Mouse (Mus musculus) stomach, postnatal 0 days (tissue): Measurements from ENCODE around the gene Gucd1. TPM values are rescaled to one million over a fixed set of nuclear protein-coding genes. Genes with fewer than 3 reads are reported as not detected.
"Not testable (repeated sequence)": the region's sequence is repeated elsewhere in the genome, so short reads cannot be mapped to it uniquely, and the experiment has no call there.

Experiments
- ATAC-seq: fragments of 200-750 bp; cut with Nextera tagmentation; 2 replicates; pipeline ENCODE4 v1.8.0; 2017; ENCODE audit not compliant: low FRiP score, low TSS enrichment
- DNase-seq: peaks from one replicate; pipeline ENCODE4 v3.0.0-alpha.2; 2016; ENCODE audit warnings: low spot score
- H3K27ac ChIP-seq: fragments of 300-500 bp; sonication (generic); replicated peaks from 2 replicates; pipeline ENCODE4 v1.5.1; 2014; ENCODE audit warnings: mild to moderate bottlenecking, control low read depth
- H3K27me3 ChIP-seq: fragments of 300-500 bp; sonication (generic); 2 replicates; pipeline ENCODE4 v1.6.1; 2014; ENCODE audit warnings: low read length; ENCODE audit not compliant: control insufficient read depth, insufficient read depth
- H3K36me3 ChIP-seq: fragments of 300-500 bp; sonication (generic); 2 replicates; pipeline ENCODE4 v1.6.1; 2014; ENCODE audit warnings: low read length, mixed read lengths; ENCODE audit not compliant: control insufficient read depth, insufficient read depth
- H3K4me1 ChIP-seq: fragments of 300-500 bp; sonication (generic); replicated peaks from 2 replicates; pipeline ENCODE4 v1.6.1; 2014; ENCODE audit warnings: antibody characterized with exemption; ENCODE audit not compliant: control insufficient read depth, insufficient read depth
- H3K4me2 ChIP-seq: fragments of 300-500 bp; sonication (generic); replicated peaks from 2 replicates; pipeline ENCODE4 v1.6.1; 2014; ENCODE audit warnings: low read depth, mild to moderate bottlenecking, control low read depth, moderate library complexity
- H3K4me3 ChIP-seq: fragments of 300-500 bp; sonication (generic); 2 replicates; pipeline ENCODE4 v1.5.1; 2014; ENCODE audit warnings: low read depth, low read length, control low read depth
- H3K9ac ChIP-seq: fragments of 300-500 bp; sonication (generic); 2 replicates; pipeline ENCODE4 v1.6.1; 2014; ENCODE audit warnings: mild to moderate bottlenecking, low read length, control low read depth, mixed read lengths
- H3K9me3 ChIP-seq: fragments of 300-500 bp; sonication (generic); 2 replicates; pipeline ENCODE4 v1.6.1; 2016; ENCODE audit warnings: low read length; ENCODE audit not compliant: control insufficient read depth
- CTCF ChIP-seq: IDR thresholded peaks from 2 replicates; pipeline ENCODE4 v1.5.1; 2016; ENCODE audit warnings: antibody characterized with exemption, low read depth, mild to moderate bottlenecking, moderate library complexity
- EP300 ChIP-seq: optimal IDR thresholded peaks from 2 replicates; pipeline ENCODE3; 2016; ENCODE audit warnings: antibody characterized with exemption
- WGBS: fragments of 180-500 bp; shearing (Covaris S2); extraction: QIAGEN DNeasy Blood & Tissue Kit; methylation state at CpG from one replicate; pipeline ENCODE4 v1.1.7; 2014; 5-methylcytosine and 5-hydroxymethylcytosine counted together
- polyA plus RNA-seq: library from polyadenylated mRNA; unstranded; fragments of >200 nt; fragmentation: Nextera tagmentation; extraction: Ambion mirVana; gene quantifications from 2 replicates; pipeline ENCODE4 v1.2.1, GENCODE M21; 2015

The Gucd1 gene
- polyA plus RNA-seq, 1 experiment from 2014 or later, result 14.6 TPM

GRCm38 (mm10) chr10:75412114-75413103 is 105.4 kb downstream of the Gucd1 start:
- H3K4me2 ChIP-seq, result no peak overlapping the region
- TF ChIP-seq CTCF (no peak), EP300 (no peak)
- no peak overlapping the region for H3K4me3 ChIP-seq
- no peaks in the 10 kb centered on the region for H3K36me3 ChIP-seq
- no peak for DNase-seq
- 55% methylated on average over 27 of the region's 27 CpGs for WGBS
- no peaks in the 10 kb centered on the region for H3K4me1 ChIP-seq
- ATAC-seq, result peak; percentile 45; the same call in 1 of the 2 replicates
- H3K27ac ChIP-seq, result no peak overlapping the region
- no peaks in the 10 kb centered on the region for H3K27me3 ChIP-seq
- no peak overlapping the region for H3K9ac ChIP-seq
- no peaks in the 10 kb centered on the region for H3K9me3 ChIP-seq

GRCm38 (mm10) chr10:75411343-75412113 is 106.2 kb downstream of the Gucd1 start:
- not testable (repeated sequence) for H3K4me3 ChIP-seq, H3K9ac ChIP-seq, DNase-seq, H3K4me1 ChIP-seq, H3K4me2 ChIP-seq, H3K36me3 ChIP-seq, H3K9me3 ChIP-seq, ATAC-seq, H3K27ac ChIP-seq, H3K27me3 ChIP-seq
- 42% methylated on average over 9 of the region's 10 CpGs for WGBS

- ATAC-seq, result no peak
- H3K4me2 ChIP-seq, result no peak overlapping the region
- H3K9ac ChIP-seq, result no peak overlapping the region
- TF ChIP-seq CTCF (no peak), EP300 (no peak)
- H3K4me1 ChIP-seq, result no peaks in the 10 kb centered on the region
- DNase-seq, result no peak
- H3K27ac ChIP-seq, result no peak overlapping the region
- H3K9me3 ChIP-seq, result no peaks in the 10 kb centered on the region
- no peak overlapping the region for H3K4me3 ChIP-seq
- H3K27me3 ChIP-seq, result no peaks in the 10 kb centered on the region
- WGBS, result 55% methylated on average over 4 of the region's 4 CpGs
- H3K36me3 ChIP-seq, result no peaks in the 10 kb centered on the region
These were observed 110.0 kb downstream of the Gucd1 start for GRCm38 (mm10) chr10:75407741-75408140.

- no peak overlapping the region for H3K9ac ChIP-seq
- H3K4me2 ChIP-seq, result no peak overlapping the region
- no peaks in the 10 kb centered on the region for H3K27me3 ChIP-seq
- 44% methylated on average over 13 of the region's 13 CpGs for whole genome bisulfite sequencing
- H3K4me1 ChIP-seq, result no peaks in the 10 kb centered on the region
- ATAC-seq (peak; percentile 77; the same call in 1 of the 2 replicates), DNase-seq (peak; percentile 45)
- no peaks in the 10 kb centered on the region for H3K9me3 ChIP-seq
- H3K4me3 ChIP-seq, result no peak overlapping the region
- TF ChIP-seq EP300 (no peak), CTCF (no peak)
- H3K36me3 ChIP-seq, result no peaks in the 10 kb centered on the region
- H3K27ac ChIP-seq, result no peak overlapping the region
These were observed 111.0 kb downstream of the Gucd1 start for GRCm38 (mm10) chr10:75406755-75407154.

- Histone ChIP-seq H3K36me3 (no peaks in the 10 kb centered on the region), H3K4me2 (no peak overlapping the region), H3K27me3 (no peaks in the 10 kb centered on the region), H3K9ac (no peak overlapping the region), H3K9me3 (no peaks in the 10 kb centered on the region), H3K4me3 (no peak overlapping the region), H3K27ac (no peak overlapping the region), H3K4me1 (no peaks in the 10 kb centered on the region)
- ATAC-seq, result no peak
- no peak for DNase-seq
- whole genome bisulfite sequencing, result 86% methylated on average over 8 of the region's 8 CpGs
- no peak for TF ChIP-seq CTCF
- no peak for TF ChIP-seq EP300
These were observed 111.9 kb downstream of the Gucd1 start for GRCm38 (mm10) chr10:75405916-75406315.

GRCm38 (mm10) chr10:75400958-75401357 is 116.8 kb downstream of the Gucd1 start, which contains the start of gene Upb1:
Upb1 (plus strand) TSS chr10:75401115.
- no peak for DNase-seq

More at GRCm38 (mm10) chr10:75400958-75401357, 116.8 kb downstream of the Gucd1 start, which contains the start of gene Upb1:
- WGBS, result 71% methylated on average over 4 of the region's 4 CpGs
- TF ChIP-seq CTCF, result peak; percentile 54
- TF ChIP-seq EP300, result no peak
- no peaks in the 10 kb centered on the region for H3K27me3 ChIP-seq
- no peaks in the 10 kb centered on the region for H3K36me3 ChIP-seq
- H3K9ac ChIP-seq, result no peak within 1 kb of the TSS
- no peaks in the 10 kb centered on the region for H3K9me3 ChIP-seq
- H3K4me3 ChIP-seq, result no peak within 1 kb of the TSS
- no peaks in the 10 kb centered on the region for H3K4me1 ChIP-seq
- no peak within 1 kb of the TSS for H3K27ac ChIP-seq
- no peak for ATAC-seq
- H3K4me2 ChIP-seq, result no peak within 1 kb of the TSS
